Comparison of ENCODE assay signal across 7 mouse cellular contexts in the genomic region with DNA sequence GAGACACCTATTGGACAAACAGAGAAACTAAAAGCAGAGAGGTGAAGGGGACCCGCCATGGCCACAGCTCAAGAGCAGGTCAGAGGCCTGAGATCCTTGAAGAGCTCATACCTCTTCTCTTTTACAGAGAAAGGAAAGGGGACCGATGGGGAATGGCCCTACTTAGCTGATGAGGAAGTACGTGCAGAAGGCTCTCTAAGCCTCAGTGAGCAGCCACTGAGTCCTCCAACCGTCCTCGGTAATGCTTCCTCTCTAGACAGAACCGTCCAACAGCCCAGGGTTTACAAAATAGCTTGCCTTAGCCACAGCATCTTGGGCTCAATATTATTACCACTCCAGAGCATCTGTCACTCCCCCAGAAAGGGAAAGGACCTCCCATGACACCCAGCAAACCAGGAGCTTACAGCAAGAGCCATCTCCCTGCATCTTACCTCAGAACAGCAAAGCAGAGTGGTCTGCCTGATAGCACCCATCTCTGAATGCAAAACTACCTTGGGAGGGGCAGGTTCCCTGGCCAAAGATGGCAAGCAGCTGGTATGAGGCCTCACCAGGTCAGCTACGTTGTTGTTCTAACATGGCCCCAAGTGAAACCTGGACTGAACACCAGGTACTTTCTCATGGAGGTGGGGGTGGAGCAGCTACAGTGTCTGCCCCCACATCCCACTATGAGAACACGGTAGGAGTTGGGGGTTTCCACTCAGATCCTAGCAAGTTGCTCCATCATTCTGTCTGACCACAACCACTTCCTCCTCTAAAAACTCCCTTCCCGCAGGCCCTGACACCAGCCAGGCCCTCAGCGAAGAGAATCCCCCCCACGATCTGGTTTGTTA. TPM values are rescaled to one million over a fixed set of nuclear protein-coding genes. Genes with fewer than 3 reads are reported as not detected.
DNase-seq lines count a peak whose midpoint lies in the region; ATAC-seq and TF ChIP-seq lines count a peak whose summit lies in the region.

No protein-coding gene starts in this region.

- no peak for ATAC-seq in lung, embryonic 14.5 days (ENCODE audit: insufficient read depth)
- no peak for ATAC-seq in embryonic facial prominence, embryonic 13.5 days (ENCODE audit: insufficient number of reproducible peaks, insufficient read depth, low FRiP score, low TSS enrichment, low read depth)

- peaks cover 13% of the 10 kb centered on the region; the same call in 1 of the 2 replicates for H3K4me1 ChIP-seq in lung, embryonic 14.5 days (ENCODE audit: insufficient read depth)
- peaks cover 38% of the 10 kb centered on the region for H3K4me1 ChIP-seq in embryonic facial prominence, embryonic 13.5 days

- no peak overlapping the region for H3K9ac ChIP-seq in lung, embryonic 14.5 days
- H3K9ac ChIP-seq in embryonic facial prominence, embryonic 13.5 days, result peak overlapping the region; percentile 16; the same call in 1 of the 2 replicates

- H3K79me2 ChIP-seq in macrophage (ENCODE audit: inconsistent target), result no peaks in the 10 kb centered on the region

- no peaks in the 10 kb centered on the region for H3K27me3 ChIP-seq in lung, embryonic 14.5 days (ENCODE audit: insufficient read depth, low read length)
- no peaks in the 10 kb centered on the region for H3K27me3 ChIP-seq in embryonic facial prominence, embryonic 13.5 days

- H3K4me3 ChIP-seq in lung, embryonic 14.5 days (ENCODE audit: low read depth, low read length), result no peak overlapping the region
- H3K4me3 ChIP-seq in embryonic facial prominence, embryonic 13.5 days, result no peak overlapping the region
- no peak overlapping the region for H3K4me3 ChIP-seq in macrophage (ENCODE audit: inconsistent target)

- no peaks in the 10 kb centered on the region for H3K36me3 ChIP-seq in lung, embryonic 14.5 days (ENCODE audit: insufficient read depth)
- H3K36me3 ChIP-seq in embryonic facial prominence, embryonic 13.5 days, result no peaks in the 10 kb centered on the region
- no peaks in the 10 kb centered on the region for H3K36me3 ChIP-seq in macrophage (ENCODE audit: inconsistent target)

- DNase-seq in lung, embryonic 14.5 days, result no peak
- no peak for DNase-seq in lung, postnatal 14 days
- DNase-seq in thymus, postnatal 4 days, result peak; percentile 33
- DNase-seq in c-Kit-positive CD71-positive TER-119-positive erythroid progenitor cells, embryonic 14.5 days (ENCODE audit: low spot score), result no peak
- DNase-seq in adrenal gland, postnatal 25 days, result no peak

- H3K27ac ChIP-seq in lung, embryonic 14.5 days (ENCODE audit: low read depth), result peak overlapping the region; percentile 84
- H3K27ac ChIP-seq in embryonic facial prominence, embryonic 13.5 days, result peak overlapping the region; percentile 81
- peak overlapping the region; percentile 92 for H3K27ac ChIP-seq in macrophage

- H3K4me2 ChIP-seq in lung, embryonic 14.5 days, result peak overlapping the region; percentile 28; the same call in 1 of the 2 replicates
- H3K4me2 ChIP-seq in embryonic facial prominence, embryonic 13.5 days, result peak overlapping the region; percentile 51; the same call in 1 of the 2 replicates

- WGBS in lung, embryonic 14.5 days, result 56% methylated on average over 11 of the region's 11 CpGs
- 73% methylated on average over 11 of the region's 11 CpGs for WGBS in embryonic facial prominence, embryonic 13.5 days
- 4% methylated on average over 11 of the region's 11 CpGs for WGBS in macrophage (ENCODE audit: missing documents)

- H3K9me3 ChIP-seq in lung, embryonic 14.5 days (ENCODE audit: low read depth, low read length), result no peaks in the 10 kb centered on the region
- no peaks in the 10 kb centered on the region for H3K9me3 ChIP-seq in embryonic facial prominence, embryonic 13.5 days

- no peak for TF ChIP-seq CTCF in lung, embryonic 14.5 days (IDR thresholded peaks at IDR 0.05; ENCODE audit: low read depth)

RNA-seq across cellular contexts. Expression of a gene that starts 25.7 kb away (rescaled TPM):
- 7.9 and 8.5 TPM in 2 replicates for polyA plus RNA-seq in lung, embryonic 14.5 days (2014; fragmentation: Nextera tagmentation; extraction: Ambion mirVana)
- 9.1 and 9.5 TPM in 2 replicates for polyA plus RNA-seq in embryonic facial prominence, embryonic 13.5 days (2015; fragmentation: Nextera tagmentation; extraction: Ambion mirVana)
- total RNA-seq in macrophage (2018; cell fraction: chromatin; rRNA removed), result 100 to 1,000 TPM in 23 of 26 experiments, 10 to 100 TPM in 3; 43.8 to 854 (median 239) TPM
- total RNA-seq in macrophage (2018; cell fraction: cytosol; rRNA removed), result 100 to 1,000 TPM in 21 of 26 experiments, 10 to 100 TPM in 5; 61.2 to 599 (median 214) TPM
- 100 to 1,000 TPM in 23 of 26 experiments, 10 to 100 TPM in 3; 42.1 to 649 (median 369) TPM for total RNA-seq in macrophage (2018; cell fraction: nucleus; rRNA removed)
- polyA plus RNA-seq in macrophage (2018), result 46.8 to 75.4 TPM (median 72.8 TPM) in 3 replicates
- total RNA-seq in adrenal gland, postnatal 25 days (2021), result 20.5 and 29.8 TPM in 2 replicates

RNA-seq across cellular contexts. Expression of a gene that starts 40.6 kb away (rescaled TPM):
- 138 and 148 TPM in 2 replicates for polyA plus RNA-seq in lung, embryonic 14.5 days (2014; fragmentation: Nextera tagmentation; extraction: Ambion mirVana)
- polyA plus RNA-seq in embryonic facial prominence, embryonic 13.5 days (2015; fragmentation: Nextera tagmentation; extraction: Ambion mirVana), result 180 and 194 TPM in 2 replicates
- 100 to 1,000 TPM in 1 of 26 experiments, 10 to 100 TPM in 25; 36.7 to 102 (median 78.7) TPM for total RNA-seq in macrophage (2018; cell fraction: chromatin; rRNA removed)
- total RNA-seq in macrophage (2018; cell fraction: cytosol; rRNA removed), result 100 to 1,000 TPM in 4 of 26 experiments, 10 to 100 TPM in 22; 56.1 to 106 (median 81.4) TPM
- total RNA-seq in macrophage (2018; cell fraction: nucleus; rRNA removed), result 100 to 1,000 TPM in 2 of 26 experiments, 10 to 100 TPM in 24; 53.5 to 105 (median 79.1) TPM
- polyA plus RNA-seq in macrophage (2018), result 63.1 to 68.1 TPM (median 64.7 TPM) in 3 replicates
- 121 and 128 TPM in 2 replicates for total RNA-seq in adrenal gland, postnatal 25 days (2021)
